Mouse (Mus musculus) CD4-positive, CD25-positive, alpha-beta regulatory T cell, adult 9 weeks (primary cell): ENCODE results near the gene Thyn1. TPM values are rescaled to one million over a fixed set of nuclear protein-coding genes. Genes with fewer than 3 reads are reported as not detected.

ENCODE experiments used
- polyA plus RNA-seq: library from polyadenylated mRNA; unstranded; fragments of 100-300 nt; shearing (Covaris generic); gene quantifications from one replicate; pipeline ENCODE4 v1.2.1, GENCODE M21; 2017

The Thyn1 gene
- 95.9 TPM for polyA plus RNA-seq

GRCm38 (mm10) chr9:26999461-27000395, at the start of gene Thyn1, which contains the start of gene Acad8:
Gene Thyn1 (plus strand): TSS chr9:26999710.
Gene Acad8 (minus strand): TSS chr9:26999566.

GRCm38 (mm10) chr9:27029828-27030762, 30.6 kb downstream of the Thyn1 start, which contains the start of the genes Vps26b and Ncapd3:
Gene Vps26b (minus strand): TSS chr9:27030065.
Gene Ncapd3 (plus strand): TSS chr9:27030175.

Other genes with a start within 250 kb of the Thyn1 start
- gene Glb1l2, start 193.2 kb upstream of the Thyn1 start, polyA plus RNA-seq: not detected
- gene Glb1l3, start 138.8 kb upstream of the Thyn1 start, polyA plus RNA-seq: not detected
- gene Gm1110, start 76.6 kb upstream of the Thyn1 start, polyA plus RNA-seq: 0.22 TPM
- 39.2 TPM for gene Acad8, start 144 bp upstream of the Thyn1 start, polyA plus RNA-seq
- gene Vps26b, start 30.4 kb downstream of the Thyn1 start, polyA plus RNA-seq: 11.4 TPM
- gene Ncapd3, start 30.5 kb downstream of the Thyn1 start, polyA plus RNA-seq: 41.7 TPM
- not detected for gene Jam3, start 155.7 kb downstream of the Thyn1 start, polyA plus RNA-seq